Mouse (Mus musculus) ES-Bruce4 (cell line): ENCODE data around the gene Nrxn3. TPM values are rescaled to one million over a fixed set of nuclear protein-coding genes. Genes with fewer than 3 reads are reported as not detected.

Source experiments
- H3K27ac ChIP-seq: 2 replicates; pipeline ENCODE4 v1.5.1; 2012; ENCODE audit warnings: low read length, inconsistent platforms; ENCODE audit not compliant: insufficient read depth
- H3K27me3 ChIP-seq: 2 replicates; pipeline ENCODE4 v1.6.1; 2012; ENCODE audit warnings: mild to moderate bottlenecking, low read length, inconsistent platforms; ENCODE audit not compliant: control insufficient read depth, poor library complexity, insufficient read depth, severe bottlenecking
- H3K36me3 ChIP-seq: 2 replicates; pipeline ENCODE4 v1.6.1; 2012; ENCODE audit warnings: inconsistent platforms, mild to moderate bottlenecking, low read length, moderate library complexity; ENCODE audit not compliant: control insufficient read depth, poor library complexity, insufficient read depth, severe bottlenecking
- H3K4me1 ChIP-seq: one replicate; pipeline ENCODE4 v1.8.1; 2011; ENCODE audit warnings: low read length; ENCODE audit not compliant: control insufficient read depth, insufficient read depth
- H3K4me3 ChIP-seq: 2 replicates; pipeline ENCODE4 v1.5.1; 2011; ENCODE audit warnings: low read depth, mild to moderate bottlenecking, low read length
- H3K9ac ChIP-seq: 2 replicates; pipeline ENCODE4 v1.6.1; 2012; ENCODE audit warnings: low read depth, mild to moderate bottlenecking, inconsistent platforms; ENCODE audit not compliant: poor library complexity, severe bottlenecking
- H3K9me3 ChIP-seq: replicated peaks from 2 replicates; pipeline ENCODE4 v1.6.1; 2012; ENCODE audit warnings: mild to moderate bottlenecking, low read length, inconsistent platforms; ENCODE audit not compliant: control insufficient read depth, poor library complexity, insufficient read depth, severe bottlenecking
- CTCF ChIP-seq: IDR thresholded peaks from one replicate; pipeline ENCODE4 v1.8.1; 2011; ENCODE audit warnings: low read depth, low read length
- EP300 ChIP-seq: IDR thresholded peaks from 2 replicates; pipeline ENCODE4 v1.6.1; 2011; ENCODE audit warnings: low read depth, low read length; ENCODE audit not compliant: insufficient read depth
- POLR2A ChIP-seq: IDR thresholded peaks from one replicate; pipeline ENCODE4 v1.8.1; 2011; ENCODE audit warnings: low read length; ENCODE audit not compliant: insufficient read depth
- polyA plus RNA-seq: library from polyadenylated mRNA; stranded (reverse); fragments of >200 nt; gene quantifications from 2 replicates; pipeline ENCODE4 v1.2.4, GENCODE M21; 2011; ENCODE audit warnings: low read depth; ENCODE audit not compliant: missing spikeins, insufficient read depth, insufficient read length

The Nrxn3 gene
- not detected in 2 replicates for polyA plus RNA-seq

DNA sequence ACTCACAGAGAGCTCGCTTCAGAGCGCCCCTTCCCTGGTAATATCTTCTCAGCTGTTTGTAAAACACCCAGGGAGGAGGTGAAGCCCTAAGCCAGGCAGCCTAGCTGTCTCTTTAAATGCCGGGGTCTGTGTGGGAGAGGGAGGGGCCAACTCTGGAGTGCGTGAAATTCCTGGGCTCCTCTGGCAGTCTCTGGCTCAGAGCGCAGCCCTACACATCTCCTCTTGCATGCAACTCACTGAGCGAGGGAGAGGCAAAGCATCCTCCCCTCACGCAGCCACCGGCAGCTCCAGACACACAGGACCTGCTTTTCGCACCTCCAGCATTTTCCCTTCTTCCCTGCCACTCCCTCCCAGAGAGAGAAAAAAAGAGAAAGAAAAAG, at the start of gene Nrxn3:
Nrxn3 (plus strand) TSS at position 186 of the 380 bp plus-strand sequence.
- H3K9ac ChIP-seq, result no peak within 1 kb of the TSS
- TF ChIP-seq CTCF (no peak), POLR2A (no peak), EP300 (no peak)
- no peak within 1 kb of the TSS for H3K4me3 ChIP-seq
- no peaks in the 10 kb centered on the region for H3K36me3 ChIP-seq
- no peaks in the 10 kb centered on the region for H3K9me3 ChIP-seq
- H3K4me1 ChIP-seq, result no peaks in the 10 kb centered on the region
- no peak within 1 kb of the TSS for H3K27ac ChIP-seq
- H3K27me3 ChIP-seq, result no peaks in the 10 kb centered on the region

DNA sequence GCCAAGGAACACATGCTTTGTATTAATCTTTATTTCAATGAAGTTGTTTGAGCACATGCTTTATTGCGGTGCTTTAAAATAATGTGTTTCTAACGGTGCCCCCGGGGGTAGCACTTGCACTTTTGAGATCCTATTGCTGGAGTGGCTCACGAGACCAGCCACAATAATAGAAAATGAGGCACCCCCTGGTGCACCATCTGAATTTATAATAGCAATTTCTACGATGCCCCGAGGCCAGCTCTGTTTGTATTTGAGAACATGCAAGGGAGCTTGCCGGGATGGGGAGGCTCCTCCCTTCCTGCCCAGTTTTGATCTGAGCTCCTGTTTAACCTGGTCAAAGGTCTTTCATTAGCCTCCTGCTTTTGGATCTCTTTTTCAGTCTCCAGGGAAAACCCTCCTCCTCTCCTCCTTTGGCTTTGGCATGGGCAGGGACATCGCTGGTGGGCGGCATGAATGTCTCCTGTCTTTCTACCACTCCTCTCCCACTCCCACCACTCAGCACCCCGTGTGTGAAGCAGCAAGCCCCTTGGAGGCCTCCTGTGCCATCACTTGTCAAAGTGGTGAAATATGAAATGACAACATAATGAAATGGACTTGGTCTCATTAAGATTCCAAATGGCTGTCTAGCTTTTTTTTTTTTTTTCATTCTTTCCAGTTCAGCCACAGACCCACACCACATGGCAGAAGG, 18.4 kb upstream of the Nrxn3 start:
- no peak overlapping the region for H3K9ac ChIP-seq
- H3K4me1 ChIP-seq, result no peaks in the 10 kb centered on the region
- no peaks in the 10 kb centered on the region for H3K27me3 ChIP-seq
- H3K4me3 ChIP-seq, result no peak overlapping the region
- no peaks in the 10 kb centered on the region for H3K9me3 ChIP-seq
- H3K27ac ChIP-seq, result no peak overlapping the region
- TF ChIP-seq CTCF (no peak), EP300 (no peak), POLR2A (no peak)
- no peaks in the 10 kb centered on the region for H3K36me3 ChIP-seq

DNA sequence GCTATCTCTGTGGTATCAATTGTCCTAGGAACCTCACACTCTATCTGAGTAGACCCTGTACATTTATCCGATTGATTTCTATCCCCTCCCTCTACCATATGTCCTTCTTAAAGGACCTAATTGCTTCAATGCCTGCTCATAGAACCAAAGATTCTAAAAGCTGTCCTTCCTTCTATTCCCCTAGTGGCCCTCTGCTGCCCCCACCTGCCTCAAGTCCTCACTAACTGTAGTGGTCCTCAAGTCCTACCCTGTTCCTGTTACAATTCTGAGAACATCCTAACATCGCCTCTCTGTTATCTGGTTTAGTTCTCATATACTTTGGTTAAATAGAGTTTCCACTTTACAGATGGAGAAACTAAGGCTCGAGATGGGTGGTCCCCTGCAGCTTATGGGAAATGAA, 16.7 kb upstream of the Nrxn3 start:
- no peak overlapping the region for H3K27ac ChIP-seq
- H3K27me3 ChIP-seq, result no peaks in the 10 kb centered on the region
- no peak for TF ChIP-seq POLR2A
- no peak for TF ChIP-seq EP300
- TF ChIP-seq CTCF, result no peak
- H3K9ac ChIP-seq, result no peak overlapping the region
- H3K4me3 ChIP-seq, result no peak overlapping the region
- H3K4me1 ChIP-seq, result no peaks in the 10 kb centered on the region
- no peaks in the 10 kb centered on the region for H3K9me3 ChIP-seq
- H3K36me3 ChIP-seq, result no peaks in the 10 kb centered on the region

DNA sequence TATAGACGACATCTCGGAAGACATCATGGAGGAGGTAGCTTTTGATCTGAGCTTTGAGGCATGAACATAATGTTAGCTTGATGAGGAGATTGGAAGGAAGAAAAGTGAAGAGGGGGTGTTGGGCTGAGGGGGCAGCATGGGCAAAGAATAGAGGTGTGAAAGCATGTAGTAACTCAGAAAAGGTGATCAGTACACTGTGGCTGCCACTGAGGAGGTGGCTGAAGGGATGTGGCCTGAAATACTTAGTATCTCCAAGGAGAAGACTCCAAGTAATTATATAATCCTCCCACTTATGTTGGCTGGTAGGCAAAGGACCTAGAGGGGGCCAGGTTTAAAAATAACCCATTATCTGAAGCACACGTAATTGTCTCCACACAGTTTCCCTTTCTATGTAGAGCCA, 14.9 kb upstream of the Nrxn3 start:
- TF ChIP-seq POLR2A, result no peak
- TF ChIP-seq CTCF, result no peak
- no peak for TF ChIP-seq EP300
- Histone ChIP-seq H3K36me3 (no peaks in the 10 kb centered on the region), H3K4me1 (no peaks in the 10 kb centered on the region)

DNA sequence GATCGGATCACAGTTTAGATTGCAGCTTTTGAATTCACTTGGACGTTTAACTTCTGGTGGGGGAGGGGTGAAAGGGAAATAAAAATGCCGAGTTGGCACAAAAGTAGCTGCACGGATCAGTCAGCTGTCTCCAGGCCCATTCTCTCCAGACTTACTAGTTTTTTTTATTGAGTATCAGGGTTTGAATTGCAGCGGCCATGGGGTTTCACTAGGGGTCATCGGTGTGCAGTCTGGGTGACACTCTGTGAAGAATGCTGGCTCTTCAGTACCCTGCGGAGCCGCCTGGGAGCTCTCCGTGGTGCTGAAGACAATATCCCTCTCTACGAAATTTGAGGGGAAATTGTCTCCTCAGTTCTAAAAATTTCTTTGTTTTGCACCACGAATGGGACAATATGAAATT, 13.5 kb upstream of the Nrxn3 start:
- no peak for TF ChIP-seq POLR2A
- peak; percentile 58 for TF ChIP-seq CTCF
- 0 out of 2 replicates have a peak, but pooled peaks have one; percentile 13 for TF ChIP-seq EP300
- H3K4me3 ChIP-seq, result no peak overlapping the region
- no peaks in the 10 kb centered on the region for H3K4me1 ChIP-seq
- H3K36me3 ChIP-seq, result no peaks in the 10 kb centered on the region
- no peaks in the 10 kb centered on the region for H3K9me3 ChIP-seq
- no peaks in the 10 kb centered on the region for H3K27me3 ChIP-seq
- H3K27ac ChIP-seq, result no peak overlapping the region
- H3K9ac ChIP-seq, result no peak overlapping the region

More for the DNA sequence above, 14.9 kb upstream of the Nrxn3 start:
- Histone ChIP-seq H3K27me3 (no peaks in the 10 kb centered on the region), H3K9ac (no peak overlapping the region), H3K4me3 (no peak overlapping the region), H3K27ac (no peak overlapping the region), H3K9me3 (no peaks in the 10 kb centered on the region)

DNA sequence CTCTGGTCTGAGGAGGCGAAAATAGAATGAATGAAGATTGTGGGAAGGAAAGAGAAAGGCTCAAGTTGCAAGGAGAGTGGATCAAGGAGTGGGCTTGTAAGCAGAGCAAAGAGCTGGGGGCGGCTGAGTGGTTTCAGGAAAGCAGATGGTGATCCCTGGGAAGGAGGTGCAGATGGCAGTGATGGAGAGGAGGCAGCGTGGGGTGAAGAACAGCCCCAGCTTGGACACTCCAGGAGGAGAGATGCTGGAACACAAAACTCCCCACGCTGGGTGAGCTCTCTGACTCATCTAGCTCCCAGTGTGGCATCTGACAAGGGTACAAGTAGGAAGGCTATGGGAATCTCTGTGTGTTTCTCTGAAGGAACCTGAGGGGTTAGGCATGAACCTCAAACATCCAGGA, 9.2 kb upstream of the Nrxn3 start:
- no peaks in the 10 kb centered on the region for H3K4me1 ChIP-seq
- H3K9me3 ChIP-seq, result no peaks in the 10 kb centered on the region
- H3K4me3 ChIP-seq, result no peak overlapping the region
- H3K36me3 ChIP-seq, result no peaks in the 10 kb centered on the region
- TF ChIP-seq EP300 (no peak), POLR2A (no peak), CTCF (no peak)
- no peak overlapping the region for H3K9ac ChIP-seq
- H3K27ac ChIP-seq, result no peak overlapping the region
- no peaks in the 10 kb centered on the region for H3K27me3 ChIP-seq
